26 mouse cellular contexts compared by ENCODE assay signal in the genomic region with DNA sequence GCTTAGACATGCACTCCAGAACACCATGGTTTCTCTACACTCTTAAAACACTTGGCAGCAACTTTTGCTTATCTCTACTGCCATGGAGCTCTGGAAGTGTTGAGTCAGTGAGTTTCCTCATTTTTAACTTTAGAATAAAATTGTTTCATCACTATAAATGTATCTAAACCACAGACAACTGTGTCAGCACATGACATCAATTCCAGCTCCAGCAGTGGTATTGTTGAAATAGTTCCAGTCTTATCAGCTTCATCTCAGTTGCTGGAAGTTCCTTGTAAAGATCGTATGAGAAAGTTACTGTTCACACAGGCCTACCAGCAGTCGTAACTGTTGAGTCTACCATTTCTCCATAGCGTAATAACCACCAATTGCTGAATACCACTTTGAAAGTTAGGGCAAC. TPM values are rescaled to one million over a fixed set of nuclear protein-coding genes. Genes with fewer than 3 reads are reported as not detected.
DNase-seq lines count a peak whose midpoint lies in the region; ATAC-seq and TF ChIP-seq lines count a peak whose summit lies in the region.
"Had no signal": no experiment of that assay in that cellular context is flagged by ENCODE, and none has a peak within 500 bp of the region (broad histone marks: within the 10 kb centered on the region; RNA-seq: fewer than 3 reads in every experiment).

No protein-coding gene starts in this region.

- intact Hi-C loops in gastrocnemius, postnatal 36 days (cut with DNase I) = no loop called here

- ATAC-seq in lung, postnatal 0 days = no peak
- peak; percentile 95 for ATAC-seq in common myeloid progenitor, adult 5-6 weeks (replicated peaks; ENCODE audit: low read depth, poor library complexity, severe bottlenecking)
- ATAC-seq in granulocyte monocyte progenitor cell, adult 5-6 weeks (replicated peaks; ENCODE audit: poor library complexity, severe bottlenecking) = peak; percentile 92
- no peak for ATAC-seq in hindbrain, embryonic 13.5 days (ENCODE audit: low FRiP score)
- ATAC-seq: CD4-positive, CD25-positive, alpha-beta regulatory T cell, adult 4 months; forebrain, embryonic 14.5 days; intestine, embryonic 16.5 days had no signal

- no peak for TF ChIP-seq CTCF in lung, postnatal 0 days (IDR thresholded peaks at IDR 0.05)

- H3K9ac ChIP-seq in lung, postnatal 0 days (replicated peaks; ENCODE audit: low read depth) = no peak overlapping the region
- H3K9ac ChIP-seq in hindbrain, embryonic 13.5 days = no peak overlapping the region
- H3K9ac ChIP-seq: embryonic facial prominence, embryonic 13.5 days; heart, embryonic 15.5 days; hindbrain, embryonic 15.5 days had no signal

- no peaks in the 10 kb centered on the region for H3K4me1 ChIP-seq in lung, postnatal 0 days (ENCODE audit: insufficient read depth, low read depth, low read length)
- H3K4me1 ChIP-seq in hindbrain, embryonic 13.5 days (replicated peaks) = no peaks in the 10 kb centered on the region
- H3K4me1 ChIP-seq: embryonic facial prominence, embryonic 13.5 days; heart, embryonic 15.5 days; hindbrain, embryonic 15.5 days had no signal

- no peak for TF ChIP-seq POLR2A in myocyte (IDR thresholded peaks at IDR 0.05; ENCODE audit: insufficient read length, low read depth)

- no peak overlapping the region for H3K4me2 ChIP-seq in lung, postnatal 0 days (replicated peaks; ENCODE audit: low read depth, low read length)
- peak overlapping the region; percentile 49 for H3K4me2 ChIP-seq in myocyte (ENCODE audit: low read depth)
- H3K4me2 ChIP-seq in hindbrain, embryonic 13.5 days = no peak overlapping the region
- H3K4me2 ChIP-seq: embryonic facial prominence, embryonic 13.5 days; heart, embryonic 11.5 days; heart, embryonic 15.5 days; hindbrain, embryonic 15.5 days had no signal

- no peaks in the 10 kb centered on the region for H3K27me3 ChIP-seq in lung, postnatal 0 days (replicated peaks; ENCODE audit: insufficient read depth, low read length)
- no peaks in the 10 kb centered on the region for H3K27me3 ChIP-seq in myocyte (ENCODE audit: control insufficient read depth, insufficient read depth, insufficient read length)
- H3K27me3 ChIP-seq in hindbrain, embryonic 13.5 days = no peaks in the 10 kb centered on the region
- H3K27me3 ChIP-seq: embryonic facial prominence, embryonic 13.5 days; heart, embryonic 15.5 days; hindbrain, embryonic 15.5 days had no signal

- H3K27ac ChIP-seq in lung, postnatal 0 days (ENCODE audit: low read length) = no peak overlapping the region
- H3K27ac ChIP-seq in hindbrain, embryonic 13.5 days = no peak overlapping the region
- H3K27ac ChIP-seq: embryonic facial prominence, embryonic 13.5 days; forebrain, embryonic 10.5 days; heart, adult 2 months; heart, embryonic 15.5 days; hindbrain, embryonic 10.5 days; hindbrain, embryonic 15.5 days had no signal

- WGBS in lung, postnatal 0 days = 62% methylated on average over 3 of the region's 3 CpGs
- WGBS in hindbrain, embryonic 13.5 days = 87% methylated on average over 3 of the region's 3 CpGs

- no peak overlapping the region for H3ac ChIP-seq in myocyte (ENCODE audit: control insufficient read depth, insufficient read length)

- peak; percentile 6 for DNase-seq in lung, postnatal 0 days (ENCODE audit: low spot score)
- DNase-seq in lung, postnatal 10 days = no peak
- DNase-seq in adrenal gland, adult (ENCODE audit: inconsistent age in 2 of 2, low spot score in 1 of 2) = no peak
- DNase-seq in gastrocnemius, postnatal 36 days = no peak
- DNase-seq: adrenal gland, adult 8-10 months; adrenal gland, postnatal 36 days; cerebellum, adult 2 months; cerebellum, postnatal 14 days; gastrocnemius, postnatal 14 days; heart, adult 2 months; heart, postnatal 14 days; kidney, adult 8-10 months had no signal

- H3K79me2 ChIP-seq in myocyte (ENCODE audit: control insufficient read depth, insufficient read depth) = no peaks in the 10 kb centered on the region

- H3K36me3 ChIP-seq in lung, postnatal 0 days (ENCODE audit: insufficient read depth, low read length) = no peaks in the 10 kb centered on the region
- no peaks in the 10 kb centered on the region for H3K36me3 ChIP-seq in myocyte (ENCODE audit: control insufficient read depth, insufficient read depth)
- H3K36me3 ChIP-seq in hindbrain, embryonic 13.5 days = no peaks in the 10 kb centered on the region
- H3K36me3 ChIP-seq: embryonic facial prominence, embryonic 13.5 days; forebrain, embryonic 10.5 days; G1E; heart, embryonic 15.5 days; hindbrain, embryonic 10.5 days; hindbrain, embryonic 15.5 days had no signal

- TF ChIP-seq EP300 in lung, postnatal 0 days (IDR thresholded peaks at IDR 0.05) = no peak

- H3K9me3 ChIP-seq in lung, postnatal 0 days (ENCODE audit: low read length) = no peaks in the 10 kb centered on the region
- no peaks in the 10 kb centered on the region for H3K9me3 ChIP-seq in hindbrain, embryonic 13.5 days
- H3K9me3 ChIP-seq: embryonic facial prominence, embryonic 13.5 days; forebrain, embryonic 10.5 days; G1E; heart, embryonic 15.5 days; hindbrain, embryonic 10.5 days; hindbrain, embryonic 15.5 days had no signal

- H3K4me3 ChIP-seq in lung, postnatal 0 days (ENCODE audit: low read depth, low read length) = no peak overlapping the region
- no peak overlapping the region for H3K4me3 ChIP-seq in myocyte
- no peak overlapping the region for H3K4me3 ChIP-seq in hindbrain, embryonic 13.5 days
- H3K4me3 ChIP-seq: embryonic facial prominence, embryonic 13.5 days; forebrain, embryonic 10.5 days; heart, adult 2 months; heart, embryonic 15.5 days; hindbrain, embryonic 10.5 days; hindbrain, embryonic 15.5 days had no signal

TF ChIP-seq in myocyte, 11 proteins besides CTCF, POLR2A, EP300 and RAD21:
- peak; percentile 37; the same call in 1 of the 2 replicates for TF ChIP-seq CEBPB (IDR thresholded peaks at IDR 0.05; ENCODE audit: insufficient read depth, poor library complexity, severe bottlenecking)
- TF ChIP-seq REST (IDR thresholded peaks at IDR 0.05; ENCODE audit: insufficient read depth, insufficient read length) = no peak

RNA-seq across cellular contexts. Expression of a gene that starts 31.5 kb away (rescaled TPM):
- polyA plus RNA-seq in lung, postnatal 0 days (2015; fragmentation: Nextera tagmentation; extraction: Ambion mirVana) = 18.2 and 18.9 TPM in 2 replicates
- total RNA-seq in common myeloid progenitor, adult 5-6 weeks (2017) = 5.7 and 17.9 TPM in 2 replicates
- total RNA-seq in granulocyte monocyte progenitor cell, adult 5-6 weeks (2014; fragmentation: Nextera tagmentation) = 7.3 and 8.4 TPM in 2 replicates
- total RNA-seq in granulocyte monocyte progenitor cell, adult 5-6 weeks (2017) = 7.5 and 8.4 TPM in 2 replicates
- 17.9 TPM for polyA plus RNA-seq in myocyte (2012; fragmentation: generic; extraction: Trizol)
- total RNA-seq in gastrocnemius, postnatal 36 days (2021) = 10 to 100 TPM; 15.0 to 17.9 TPM
- 42.9 and 45.1 TPM in 2 replicates for polyA plus RNA-seq in hindbrain, embryonic 13.5 days (2015; fragmentation: Nextera tagmentation; extraction: Ambion mirVana)
- polyA plus RNA-seq: G1E had no signal

Comparison
In these comparisons a context has a peak if more than half of its experiments do, and no peak if none do; other contexts are left out.
1. ATAC-seq: peak in common myeloid progenitor, adult 5-6 weeks (single experiment) and granulocyte monocyte progenitor cell, adult 5-6 weeks (single experiment); none in lung, postnatal 0 days (single experiment) and hindbrain, embryonic 13.5 days (single experiment).